Mouse (Mus musculus) cerebellum, adult 11-12 months (tissue): ENCODE results near the gene Srsf9.

Experiments
- DNase-seq: peaks from one replicate; pipeline ENCODE4 v3.0.0; 2022

Gene Srsf9

GRCm38 (mm10) chr5:115326256-115326831 lies 633 bp upstream of the Srsf9 start:
- no peak for DNase-seq

GRCm38 (mm10) chr5:115327610-115328548 lies 902 bp downstream of the Srsf9 start:
- DNase-seq: peak; percentile 70

GRCm38 (mm10) chr5:115330955-115331354 lies 4.0 kb downstream of the Srsf9 start:
- DNase-seq: no peak

GRCm38 (mm10) chr5:115333626-115334025 lies 6.6 kb downstream of the Srsf9 start:
- no peak for DNase-seq

GRCm38 (mm10) chr5:115340007-115340406 lies 13.0 kb downstream of the Srsf9 start:
- no peak for DNase-seq

- DNase-seq: peak; percentile 85
Observed at GRCm38 (mm10) chr5:115340577-115341313, 13.8 kb downstream of the Srsf9 start, which contains the start of the genes Gatc and Triap1. Gatc (minus strand) TSS chr5:115341178. Triap1 (plus strand) TSS chr5:115341225.

DNA sequence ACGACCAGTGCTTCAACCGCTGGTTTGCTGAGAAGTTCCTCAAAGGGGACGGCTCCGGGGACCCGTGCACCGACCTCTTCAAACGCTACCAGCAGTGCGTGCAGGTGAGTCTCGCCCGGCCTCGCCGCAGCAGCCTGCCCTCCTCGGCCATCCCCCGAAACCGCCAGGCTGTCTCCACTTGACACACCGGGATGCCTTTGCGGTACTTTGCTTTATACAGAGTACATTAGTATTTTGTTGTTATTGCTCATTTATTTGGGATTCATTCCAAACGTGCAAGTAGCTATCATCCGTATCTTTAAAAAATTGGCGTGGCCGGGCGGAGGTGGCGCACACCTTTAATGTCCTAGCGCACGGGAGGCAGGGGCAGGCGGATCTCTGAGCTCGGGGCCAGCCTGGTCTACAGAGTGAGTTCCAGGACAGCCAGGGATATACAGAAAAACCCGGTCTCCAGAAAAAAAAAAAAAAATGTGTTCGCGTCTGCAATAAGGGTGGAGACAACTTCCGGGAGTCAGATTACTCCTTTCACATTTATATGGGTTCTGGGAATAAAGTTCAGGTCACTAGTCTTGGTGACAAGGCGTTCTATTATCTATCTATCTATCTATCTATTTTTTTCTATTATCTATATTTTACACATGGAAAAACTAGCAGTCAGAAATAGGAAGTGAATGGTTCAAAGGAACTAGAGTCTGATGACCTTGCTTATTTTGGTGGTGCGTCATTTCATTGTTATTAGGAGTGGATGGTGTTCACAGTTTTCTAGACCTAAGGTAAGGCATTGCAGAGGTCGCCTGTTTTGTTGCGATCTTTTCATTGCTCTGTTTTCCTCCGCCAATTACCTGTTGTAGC lies 14.6 kb downstream of the Srsf9 start:
- DNase-seq: no peak

GRCm38 (mm10) chr5:115347564-115347963 lies 20.6 kb downstream of the Srsf9 start:
- peak; percentile 74 for DNase-seq

- DNase-seq: peak; percentile 99
Observed at GRCm38 (mm10) chr5:115348546-115349224, 21.7 kb downstream of the Srsf9 start, which contains the start of gene Cox6a1. Cox6a1 (minus strand) TSS chr5:115348981.

DNA sequence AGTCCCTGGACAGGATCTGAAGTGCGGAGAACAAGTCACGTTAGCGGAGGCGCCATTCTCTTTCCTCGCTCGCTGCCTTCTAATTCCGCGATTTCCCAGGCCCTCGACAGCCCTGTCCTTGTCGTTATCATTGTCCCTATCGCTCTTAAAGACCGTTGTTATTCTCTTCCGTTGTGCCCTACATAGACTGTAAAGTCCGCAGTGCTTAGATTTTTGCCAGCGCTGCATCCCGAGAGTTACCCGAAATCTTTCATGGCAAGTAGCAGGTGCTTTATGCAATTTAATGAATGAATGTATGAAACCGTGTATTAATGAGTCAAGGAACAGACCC lies 22.2 kb downstream of the Srsf9 start:
- DNase-seq: no peak

GRCm38 (mm10) chr5:115351348-115351747 lies 24.4 kb downstream of the Srsf9 start:
- DNase-seq: no peak

DNA sequence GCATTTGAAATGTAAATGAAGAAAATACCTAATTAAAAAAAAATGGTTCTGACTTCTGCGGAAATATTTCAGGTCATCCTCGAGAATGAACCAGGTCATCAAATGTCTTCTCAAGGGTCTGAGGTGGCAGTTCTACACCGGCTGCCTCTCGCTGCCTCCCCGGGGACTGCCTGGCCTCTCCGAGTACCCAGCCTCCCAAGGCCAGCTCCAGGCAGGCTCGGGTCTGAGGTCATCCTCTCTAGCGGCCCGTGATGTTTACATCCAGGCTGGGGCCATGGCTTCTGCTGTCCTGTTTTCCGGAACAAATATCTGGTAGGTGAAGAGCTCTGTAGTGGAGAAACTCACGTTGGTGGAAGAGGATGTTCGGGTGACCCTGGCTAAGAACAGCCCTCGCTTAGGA lies 28.1 kb downstream of the Srsf9 start:
- DNase-seq: no peak

DNA sequence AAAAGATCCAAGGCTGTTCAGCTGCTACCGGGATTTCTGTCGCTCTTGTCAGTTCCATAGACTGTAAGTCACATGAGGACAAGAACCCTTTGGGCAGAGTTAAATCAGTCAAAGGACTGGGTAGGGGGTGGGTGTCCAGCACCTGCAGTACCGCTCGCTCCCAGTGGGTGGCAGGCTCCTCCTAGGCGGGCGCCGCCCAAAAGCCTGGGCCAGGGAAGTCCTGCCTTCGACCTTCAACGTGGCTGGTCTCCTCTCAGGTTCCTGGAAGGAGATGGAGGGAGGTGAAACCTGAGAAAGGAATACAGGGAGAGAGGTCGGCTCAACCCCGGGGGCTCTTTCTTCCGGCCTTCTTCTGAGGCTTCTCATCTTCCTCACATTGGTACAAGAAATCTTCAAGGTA lies 31.9 kb downstream of the Srsf9 start:
- peak; percentile 66 for DNase-seq

DNA sequence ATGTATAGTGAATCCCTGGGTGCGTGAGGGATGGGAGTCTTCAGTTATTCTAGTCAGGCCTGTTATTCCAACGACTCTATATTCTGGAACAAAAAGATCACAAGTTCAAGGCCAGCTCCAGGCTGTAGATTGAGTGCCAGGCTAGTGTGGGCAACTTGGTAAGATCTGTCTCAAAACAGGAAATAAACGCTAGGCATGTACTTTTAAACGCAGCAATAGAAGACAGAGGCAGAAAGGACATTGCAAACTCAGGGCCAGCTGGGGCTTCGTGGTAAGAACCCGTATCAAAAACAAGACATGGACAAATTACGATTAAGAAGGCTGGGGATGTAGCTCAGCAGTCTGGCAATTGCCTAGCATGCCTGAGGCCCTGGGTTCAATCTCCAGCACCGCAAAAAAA lies 32.5 kb downstream of the Srsf9 start:
- no peak for DNase-seq

GRCm38 (mm10) chr5:115359851-115360372 lies 32.9 kb downstream of the Srsf9 start:
- DNase-seq: no peak

GRCm38 (mm10) chr5:115362216-115362615 lies 35.2 kb downstream of the Srsf9 start:
- DNase-seq: no peak

GRCm38 (mm10) chr5:115362819-115363714 lies 36.1 kb downstream of the Srsf9 start:
- DNase-seq: no peak

GRCm38 (mm10) chr5:115364782-115365181 lies 37.8 kb downstream of the Srsf9 start:
- no peak for DNase-seq

DNA sequence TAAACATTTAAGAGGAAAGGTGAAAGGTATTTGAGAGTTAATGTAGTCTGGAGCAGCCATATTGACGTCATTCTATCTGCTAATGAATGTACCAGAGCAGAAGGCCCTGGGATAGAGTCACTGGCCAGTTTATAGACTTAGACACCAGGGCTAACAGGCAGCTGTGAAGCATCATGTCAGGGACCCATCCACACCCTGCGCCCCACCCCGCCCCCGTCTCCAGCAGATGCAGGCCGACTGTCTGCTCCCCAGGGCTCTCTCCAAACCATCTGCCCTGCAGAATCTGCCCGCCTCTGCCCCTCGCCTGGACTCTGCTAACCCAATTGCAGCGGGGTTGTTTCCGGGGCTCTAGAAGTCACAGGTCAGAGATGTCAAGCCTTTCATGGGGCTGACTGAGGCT lies 44.8 kb downstream of the Srsf9 start:
- no peak for DNase-seq

DNA sequence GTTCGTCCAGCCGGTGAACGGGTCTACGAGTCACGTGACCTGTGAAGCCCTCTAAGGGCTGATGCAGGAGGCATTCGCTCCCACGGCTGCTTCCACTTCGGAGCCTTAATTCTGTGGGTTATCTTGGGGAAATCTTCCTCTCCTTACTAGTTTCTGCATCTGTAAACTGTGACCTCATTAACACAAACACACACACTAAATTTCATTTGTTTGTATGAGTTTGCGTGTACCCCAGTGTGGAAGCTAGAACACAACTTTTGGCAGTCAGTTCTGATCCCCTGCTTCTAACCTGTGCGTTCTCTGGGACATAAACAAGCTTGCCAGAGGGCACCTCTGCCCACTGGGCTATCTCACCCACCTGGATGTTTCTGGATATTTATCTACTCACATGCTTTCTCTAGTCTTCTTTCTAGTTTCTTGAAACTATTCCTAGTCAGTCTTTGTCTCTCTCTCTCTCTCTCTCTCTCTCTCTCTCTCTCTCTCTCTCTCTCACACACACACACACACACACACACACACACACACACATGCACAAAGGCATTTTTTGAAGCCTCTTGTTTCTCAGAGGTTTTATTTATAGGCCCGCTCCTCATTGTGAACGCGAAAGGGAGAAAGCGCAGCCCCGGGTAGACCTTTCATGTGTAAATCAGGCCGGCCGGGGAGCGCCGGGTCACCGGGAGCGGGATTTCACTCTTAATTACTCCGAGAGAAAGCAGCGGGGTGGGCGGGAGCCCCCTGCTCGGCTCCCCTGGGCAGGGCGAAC lies 46.6 kb downstream of the Srsf9 start:
- no peak for DNase-seq
